Mouse (Mus musculus) frontal cortex, postnatal 25 days (tissue): Measurements from ENCODE around the gene Ifrd2.
A peak's percentile ranks its signal among the peaks of the same experiment; 100 is the strongest.

Source experiments
- DNase-seq, 2 experiments: peaks; one replicate each; pipeline ENCODE4 v3.0.0; 2022; ENCODE audit warnings: low spot score in 2 of 2

Gene Ifrd2

DNA sequence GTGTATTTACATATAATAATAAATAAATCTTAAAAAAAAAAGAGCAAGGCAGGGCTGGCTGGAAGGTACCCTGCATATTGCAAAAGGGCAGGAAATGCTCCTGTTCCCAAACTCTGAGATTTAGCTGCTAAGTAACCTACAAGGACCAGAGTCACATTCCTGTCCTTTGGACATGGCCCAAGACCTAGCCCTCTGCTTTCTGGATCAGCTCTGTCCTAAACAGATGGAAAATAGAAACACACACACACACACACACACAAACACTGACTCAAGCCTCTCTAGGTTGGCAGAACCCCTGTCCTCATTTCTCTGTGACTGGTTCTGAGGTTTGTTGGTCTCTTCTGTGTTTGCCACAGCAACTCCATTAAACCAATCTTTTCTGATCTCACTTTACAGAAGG is 33.5 kb downstream of the Ifrd2 start:
- no peak for DNase-seq

DNA sequence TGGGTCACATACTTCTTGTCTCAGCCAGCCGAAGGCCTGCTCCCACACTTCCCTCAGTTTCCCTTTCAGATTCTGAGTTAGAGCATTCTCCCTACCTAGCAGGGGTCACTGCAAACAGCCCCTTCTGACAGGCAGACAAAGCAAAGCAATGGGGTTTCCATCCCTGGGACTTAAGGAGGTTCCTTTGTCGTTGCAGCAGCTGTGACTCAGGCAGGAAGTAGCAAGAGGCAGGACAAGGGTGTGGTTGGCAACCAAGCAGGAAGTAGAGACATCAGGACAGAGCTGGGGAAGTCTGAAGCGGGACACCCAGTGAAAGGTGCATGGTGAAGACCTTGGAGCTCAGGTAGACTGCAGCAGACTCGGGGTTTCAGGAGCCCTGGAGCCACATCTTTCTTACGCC is 37.1 kb downstream of the Ifrd2 start:
- no peak for DNase-seq

DNA sequence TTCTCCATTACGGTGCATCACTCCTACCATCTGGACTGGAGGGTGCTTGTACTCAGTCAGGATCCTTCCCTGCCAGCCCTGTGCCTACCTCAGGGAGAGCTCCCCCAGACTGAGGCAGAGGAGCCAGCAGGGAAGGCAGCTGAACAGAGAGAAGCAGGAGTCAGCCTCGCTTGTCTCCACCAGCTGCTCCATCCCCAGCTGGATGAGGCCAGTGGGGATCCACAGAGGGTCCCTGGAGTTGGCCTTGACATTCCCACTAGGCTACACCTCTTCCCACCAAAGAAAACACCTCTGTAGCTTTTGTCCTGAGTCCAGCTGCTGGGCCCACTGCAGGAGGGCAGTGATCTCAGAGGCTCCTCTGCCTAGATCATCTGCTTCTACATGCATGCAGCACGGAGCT is 37.5 kb downstream of the Ifrd2 start:
- DNase-seq = no peak

DNA sequence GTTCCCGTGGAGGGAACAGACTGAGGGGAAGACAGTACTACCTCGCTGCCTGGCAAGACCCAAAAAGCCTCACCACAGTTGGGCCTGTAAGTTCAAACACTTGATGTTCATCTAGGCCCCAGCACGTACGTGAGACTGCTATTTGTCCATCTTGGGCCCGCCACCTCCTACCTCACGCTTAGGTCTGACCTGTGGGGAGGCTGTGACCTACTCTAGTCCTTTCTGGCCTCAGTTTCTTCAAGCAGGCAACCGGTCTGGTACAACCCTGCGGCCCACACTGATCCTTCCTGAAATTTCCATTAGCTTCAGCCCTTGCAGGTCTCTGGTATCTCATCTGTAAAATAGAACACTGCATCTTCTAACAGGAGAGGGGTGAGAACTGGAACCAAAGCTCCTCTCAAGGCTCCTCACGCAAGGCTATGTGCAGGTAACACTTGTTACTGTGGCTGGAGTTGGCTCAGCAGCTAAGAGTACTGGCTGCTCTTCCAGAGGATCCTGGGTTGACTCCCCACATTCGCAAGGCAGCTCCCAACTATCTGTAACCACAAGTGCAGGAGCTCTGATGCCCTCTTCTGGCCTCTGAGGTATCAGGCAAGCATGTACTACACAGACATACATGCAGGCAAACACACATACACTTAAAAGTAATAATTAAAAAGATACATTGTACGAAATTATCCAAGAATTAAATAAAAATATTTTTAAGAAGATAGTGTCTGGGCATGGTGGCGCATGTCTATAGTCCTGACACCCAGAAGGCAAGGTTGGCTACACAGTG is 38.1 kb downstream of the Ifrd2 start:
- DNase-seq = no peak

DNA sequence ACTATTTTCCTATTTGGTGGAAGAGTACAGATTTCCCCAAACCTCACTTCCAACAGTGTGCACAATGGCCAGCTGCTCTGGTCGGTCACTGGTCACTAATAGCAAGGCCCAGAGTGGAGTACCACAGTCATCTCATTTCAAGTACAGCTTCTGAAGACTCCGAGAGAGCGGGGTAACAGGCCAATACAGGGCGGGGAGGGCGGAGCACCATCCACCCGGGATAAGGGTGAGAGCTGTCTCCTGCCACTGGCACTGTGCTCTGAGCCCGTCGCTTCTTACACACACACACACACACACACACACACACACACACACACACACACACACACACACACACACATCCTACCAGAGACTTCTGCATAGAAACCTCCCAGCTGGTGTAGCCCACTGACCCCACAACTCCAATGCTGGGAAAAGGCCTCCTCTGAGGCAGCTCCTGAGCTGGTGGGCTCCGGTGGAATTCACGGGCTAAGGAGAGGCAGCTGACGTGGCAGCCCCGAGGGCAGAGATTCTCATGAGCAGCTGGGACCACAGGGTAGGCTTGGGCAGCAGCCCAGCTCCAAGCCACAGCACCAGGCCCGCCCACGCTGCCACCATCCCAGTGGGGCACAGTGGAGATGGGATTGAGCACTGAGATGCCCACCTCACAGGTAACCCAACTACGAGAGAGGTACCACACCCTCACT is 38.9 kb downstream of the Ifrd2 start:
- no peak for DNase-seq

DNA sequence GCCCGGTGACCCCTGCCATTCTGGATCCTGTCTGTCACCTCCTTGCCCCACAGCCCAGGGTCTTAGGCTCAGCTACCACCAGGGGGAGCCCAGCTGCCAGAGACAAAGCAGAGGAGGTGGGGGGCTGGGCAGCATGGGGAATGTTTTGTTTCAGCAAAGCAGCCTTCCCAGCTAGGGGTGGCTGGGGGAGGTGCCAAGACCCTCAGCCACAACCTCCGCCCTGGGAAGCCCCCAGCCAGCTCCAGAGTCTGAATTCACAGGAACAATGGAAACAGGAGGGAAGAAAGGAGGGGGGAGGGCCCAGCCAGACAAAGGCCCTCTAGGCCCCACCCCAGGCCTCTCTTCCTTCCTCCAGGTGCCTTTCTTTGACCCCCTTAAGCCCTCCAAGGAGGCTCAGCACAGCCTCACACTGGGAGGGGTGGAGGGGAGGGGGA is 39.4 kb downstream of the Ifrd2 start:
- DNase-seq = peak; percentile 68 to 72

GRCm38 (mm10) chr9:107627387-107628255 is 40.2 kb downstream of the Ifrd2 start:
- DNase-seq = no peak

DNA sequence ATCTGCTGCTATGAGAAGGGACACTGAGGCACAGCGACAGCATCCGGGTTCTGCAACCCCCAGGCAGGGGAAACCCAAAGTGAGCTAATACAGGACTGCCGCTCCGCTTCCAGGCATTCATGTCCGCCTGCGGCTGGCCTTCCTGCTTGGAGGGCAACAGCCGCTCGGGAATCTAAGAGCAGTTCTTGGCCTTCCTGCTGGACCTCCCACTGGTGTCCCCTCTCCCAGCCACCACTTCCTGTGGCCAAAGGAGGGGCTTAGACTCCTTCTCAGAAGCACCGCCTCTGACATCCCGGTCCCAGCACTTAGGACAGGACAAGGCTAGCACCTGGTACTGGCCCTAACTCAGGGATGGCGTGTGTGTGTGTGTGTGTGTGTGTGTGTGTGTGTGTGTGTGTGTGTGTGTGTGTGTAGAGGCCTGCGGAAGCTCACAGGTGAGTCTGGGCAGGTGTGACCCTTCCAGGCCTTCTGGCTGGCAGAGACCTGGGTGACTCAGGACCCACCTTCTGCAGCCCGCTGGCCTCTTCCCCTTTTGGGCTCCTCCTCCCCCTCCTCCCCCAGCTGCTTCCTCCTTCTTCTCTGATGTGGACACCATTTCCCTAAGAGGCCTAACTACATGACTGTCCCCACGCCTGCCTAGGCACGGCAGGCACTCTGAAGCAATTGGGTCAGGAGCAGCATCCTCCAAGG is 41.4 kb downstream of the Ifrd2 start:
- no peak for DNase-seq

GRCm38 (mm10) chr9:107629411-107629730 is 41.9 kb downstream of the Ifrd2 start:
- DNase-seq = no peak

DNA sequence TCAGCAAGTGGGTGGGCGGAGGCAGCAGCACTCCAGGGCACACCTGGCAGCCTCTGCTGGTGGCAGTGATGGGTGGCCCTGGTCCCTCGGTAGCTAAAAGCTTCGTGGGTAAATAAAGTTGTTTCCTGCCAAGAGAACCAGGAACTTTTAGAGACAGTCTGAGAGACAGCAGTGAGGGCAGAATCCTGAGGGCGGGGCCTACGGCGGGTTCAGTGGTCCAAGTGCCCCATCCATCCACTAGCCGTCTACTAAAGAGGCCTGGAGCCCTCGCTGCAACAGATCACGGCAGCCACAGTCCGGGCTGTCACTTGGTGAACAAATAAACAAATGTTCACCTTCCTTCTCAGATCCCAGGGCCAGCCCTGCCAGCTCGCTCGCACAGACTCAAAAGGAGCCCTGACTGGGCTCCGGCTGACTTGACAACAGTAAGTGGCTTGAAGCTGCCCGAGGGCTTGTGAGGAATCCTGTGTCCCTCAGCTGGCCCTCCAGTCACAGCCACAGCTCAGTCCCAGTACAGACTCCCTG is 42.5 kb downstream of the Ifrd2 start:
- no peak for DNase-seq

GRCm38 (mm10) chr9:107630576-107630975 is 43.1 kb downstream of the Ifrd2 start:
- DNase-seq = no peak

GRCm38 (mm10) chr9:107631311-107631826 is 43.9 kb downstream of the Ifrd2 start:
- no peak for DNase-seq

GRCm38 (mm10) chr9:107631861-107632260 is 44.4 kb downstream of the Ifrd2 start:
- no peak for DNase-seq

DNA sequence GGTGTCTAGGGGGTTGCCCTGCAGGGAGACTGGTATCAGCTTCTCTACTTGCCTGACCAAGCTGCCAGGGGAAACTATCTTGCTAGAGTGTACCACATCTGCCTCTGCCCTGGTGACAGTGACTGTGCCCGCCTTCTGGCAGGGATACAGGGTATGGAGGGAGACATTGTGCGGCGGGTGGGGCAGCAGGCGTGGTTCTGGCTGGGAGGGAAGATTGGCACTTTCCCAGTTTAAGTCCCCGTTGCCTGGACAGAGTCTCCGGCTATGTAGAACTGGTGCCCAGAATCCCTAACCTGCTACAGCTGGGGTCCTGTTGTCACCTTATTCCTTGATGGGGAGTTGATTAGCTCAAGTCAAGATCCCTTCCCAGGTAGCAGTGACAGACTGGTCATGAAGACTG is 45.0 kb downstream of the Ifrd2 start:
- DNase-seq = no peak

- DNase-seq = peak; percentile 58 to 67
These were observed 45.7 kb downstream of the Ifrd2 start for GRCm38 (mm10) chr9:107633091-107633660.

- DNase-seq = peak in 1 of 2 experiments; percentile 39
These were observed 46.4 kb downstream of the Ifrd2 start for GRCm38 (mm10) chr9:107633661-107634405.

DNA sequence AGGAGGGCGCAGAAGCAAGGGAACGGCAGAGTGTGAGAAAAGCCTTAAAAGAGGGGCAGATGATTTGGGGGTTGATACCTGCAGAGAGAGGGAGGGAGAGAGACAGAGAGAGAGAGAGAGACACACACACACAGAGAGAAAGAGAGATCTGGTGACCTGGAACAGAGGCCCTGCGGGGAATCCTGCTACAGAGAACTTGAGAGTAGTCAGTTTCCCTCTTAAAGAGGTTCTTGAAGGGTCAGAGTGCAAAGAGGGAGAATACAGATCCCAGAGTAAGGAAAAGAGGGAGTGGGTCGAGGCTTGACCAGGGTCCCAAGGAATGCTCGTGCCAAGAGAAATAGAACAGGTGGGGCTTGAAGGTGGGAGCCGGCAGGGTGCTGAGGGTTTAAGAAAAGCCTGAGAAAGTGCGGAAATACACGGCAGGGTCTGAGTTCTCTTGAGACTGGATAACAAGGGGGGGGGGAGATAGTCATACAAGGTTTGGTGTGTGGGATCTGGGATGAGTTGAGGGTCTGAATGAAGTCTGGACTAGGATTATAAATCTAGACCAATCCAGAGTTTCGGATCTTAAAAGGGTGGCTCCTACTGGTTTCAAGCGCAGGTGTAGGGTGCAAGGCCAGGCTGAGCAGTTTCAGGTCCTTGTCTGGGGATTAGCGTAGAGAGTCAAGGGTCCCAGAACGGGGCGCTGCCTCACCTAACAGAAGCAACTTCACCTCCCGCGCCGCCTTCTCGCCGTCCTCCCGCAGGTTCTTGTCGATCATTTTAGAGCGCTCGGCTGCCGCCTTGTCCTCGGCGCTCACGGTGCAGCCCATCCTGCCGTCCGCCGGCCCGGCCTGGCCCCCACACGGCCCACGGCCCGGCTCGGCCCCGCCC is 47.2 kb downstream of the Ifrd2 start:
- DNase-seq = no peak

DNA sequence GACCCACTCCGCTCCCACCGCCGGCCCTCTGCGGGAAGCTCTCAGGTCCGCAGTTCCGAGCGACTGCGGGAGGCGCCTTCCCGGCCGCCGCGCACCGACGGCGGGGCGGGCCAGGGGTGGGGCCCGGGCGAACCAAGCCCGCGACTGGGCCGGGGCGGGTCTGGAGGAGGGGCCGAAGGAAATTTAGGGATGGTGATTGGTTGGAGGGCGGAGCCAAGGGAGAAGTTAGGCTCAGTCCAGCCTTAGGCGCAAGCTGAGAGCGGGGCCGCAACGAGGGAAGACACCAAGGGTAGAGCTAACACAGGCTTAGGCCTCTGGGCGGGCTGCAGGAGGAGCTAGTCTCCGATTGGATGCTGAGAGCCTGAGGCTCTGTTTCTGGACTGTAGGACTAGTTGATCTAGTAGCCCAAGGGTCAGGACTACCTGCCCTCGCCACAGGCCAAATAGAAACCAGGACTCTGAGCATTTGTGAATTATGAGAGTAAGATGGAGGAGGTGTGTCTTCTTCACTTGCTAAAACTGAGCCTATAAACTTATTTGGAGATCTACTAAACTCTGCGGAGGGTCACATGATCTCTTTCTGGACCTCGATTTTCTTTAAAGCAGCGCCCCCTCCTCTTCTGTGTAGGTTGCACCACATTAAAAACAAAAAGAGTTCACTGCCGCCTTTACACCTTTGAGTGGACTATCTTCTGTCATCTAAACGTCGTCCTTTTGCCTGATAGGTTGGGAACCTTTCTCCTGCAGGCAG is 48.0 kb downstream of the Ifrd2 start, which contains the start of gene Gnai2:
Gene Gnai2 (minus strand): TSS at position 89 of the 750 bp plus-strand sequence.
- DNase-seq = peak; percentile 72 to 87
